Mouse (Mus musculus): ENCODE results near the gene Taf4. TPM values are rescaled to one million over a fixed set of nuclear protein-coding genes. Genes with fewer than 3 reads are reported as not detected.

The Taf4 gene
- polyA plus RNA-seq, 3 experiments from 2014 or later: 4.3 to 7.2 (median 5.0) TPM

Other genes with a start within 250 kb of the Taf4 start
- 1 to 10 TPM; 2.4 to 3.9 (median 2.5) TPM for gene Lsm14b, start 48.3 kb upstream of the Taf4 start, polyA plus RNA-seq (2017; shearing (Covaris generic))
- 100 to 1,000 TPM; 448 to 507 (median 458) TPM for gene Psma7, start 65.8 kb upstream of the Taf4 start, polyA plus RNA-seq (2017; shearing (Covaris generic))
- gene Ss18l1, start 65.9 kb upstream of the Taf4 start, polyA plus RNA-seq (2017; shearing (Covaris generic)): 1 to 10 TPM; 1.4 to 2.4 (median 2.3) TPM
- gene Mtg2, start 93.9 kb upstream of the Taf4 start, polyA plus RNA-seq (2017; shearing (Covaris generic)): 10 to 100 TPM; 28.5 to 51.3 (median 40.1) TPM
- not detected for gene Hrh3, start 127.8 kb upstream of the Taf4 start, polyA plus RNA-seq (2017; shearing (Covaris generic))
- gene Osbpl2, start 142.7 kb upstream of the Taf4 start, polyA plus RNA-seq (2017; shearing (Covaris generic)): 10 to 100 TPM; 20.2 to 23.7 (median 21.9) TPM
- gene Adrm1, start 194.8 kb upstream of the Taf4 start, polyA plus RNA-seq (2017; shearing (Covaris generic)): 100 to 1,000 TPM in 1 of 3 experiments, 10 to 100 TPM in 2; 85.6 to 103 (median 86.1) TPM
- gene Lama5, start 249.2 kb upstream of the Taf4 start, polyA plus RNA-seq (2017; shearing (Covaris generic)): under 1 TPM in 2 of 3 experiments, not detected in 1; 0.33 to 0.40 TPM